Mouse (Mus musculus): Measurements from ENCODE around the gene Olfr713. TPM values are rescaled to one million over a fixed set of nuclear protein-coding genes. Genes with fewer than 3 reads are reported as not detected.

The Olfr713 gene
- not detected for total RNA-seq (2021)
- long read RNA-seq, experiment 1, result 0 reads
- long read RNA-seq, experiment 2, result 0 reads

DNA sequence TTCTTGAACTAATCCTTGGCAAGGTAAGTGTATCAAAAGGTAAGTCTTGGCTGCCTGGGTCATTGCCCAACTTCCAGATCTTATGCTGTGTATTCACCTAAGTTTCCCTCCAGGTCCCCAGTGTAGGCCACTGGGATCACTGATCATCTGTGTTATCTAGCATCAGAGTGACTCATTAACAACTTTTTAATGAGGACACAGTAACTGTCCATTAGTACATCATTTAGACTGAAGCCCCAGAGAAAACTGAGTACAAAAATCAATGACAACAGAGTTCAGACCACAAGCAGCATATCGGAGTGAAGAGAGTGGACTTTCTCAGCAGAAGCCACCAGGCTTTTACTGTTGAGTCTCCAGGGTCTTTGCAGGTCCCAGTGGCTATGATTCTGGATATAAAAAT is at the start of gene Olfr713:
TSS of gene Olfr713 (plus strand) at position 301 of the 400 bp plus-strand sequence.
- DNase-seq (ENCODE audit: low spot score in 2 of 2), result no peak

DNA sequence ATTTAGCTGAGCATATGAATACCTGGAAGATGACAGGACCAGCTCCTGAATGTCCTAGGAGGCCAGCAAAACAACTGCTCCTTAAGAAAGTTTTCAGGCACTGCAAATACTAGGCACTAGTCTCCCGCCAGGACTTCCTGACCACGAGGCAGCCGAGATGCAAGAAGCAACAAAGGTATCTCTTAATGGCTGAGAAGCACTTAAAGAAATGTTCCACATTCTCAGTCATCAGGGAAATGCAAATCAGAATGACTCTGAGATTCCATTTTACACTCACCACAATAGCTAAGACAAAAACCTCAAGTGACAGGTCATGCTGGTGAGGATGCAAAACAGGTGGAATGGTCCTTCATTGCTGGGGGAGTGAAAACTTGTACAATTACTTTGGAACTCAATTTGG is 45.7 kb upstream of the Olfr713 start:
- DNase-seq (ENCODE audit: low spot score in 2 of 2), result no peak

DNA sequence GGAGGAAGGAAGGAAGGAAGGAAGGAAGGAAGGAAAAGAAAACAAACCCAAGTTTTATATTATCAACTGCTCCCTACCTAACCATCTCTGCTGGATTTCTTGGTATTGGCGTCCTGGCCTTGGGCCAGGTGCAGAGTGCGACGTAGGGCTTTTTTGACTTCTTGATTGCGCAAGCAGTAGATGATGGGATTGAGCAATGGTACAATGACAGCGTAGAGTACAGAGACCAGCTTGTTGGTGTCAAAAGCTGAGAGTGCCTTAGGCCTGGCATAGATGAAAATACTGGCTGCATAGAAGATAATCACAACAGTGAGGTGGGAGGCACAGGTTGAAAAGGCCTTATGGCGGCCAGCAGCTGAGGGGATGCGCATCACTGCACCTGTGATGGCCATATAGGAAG is 30.2 kb upstream of the Olfr713 start:
- no peak for DNase-seq (ENCODE audit: low spot score in 2 of 2)

DNA sequence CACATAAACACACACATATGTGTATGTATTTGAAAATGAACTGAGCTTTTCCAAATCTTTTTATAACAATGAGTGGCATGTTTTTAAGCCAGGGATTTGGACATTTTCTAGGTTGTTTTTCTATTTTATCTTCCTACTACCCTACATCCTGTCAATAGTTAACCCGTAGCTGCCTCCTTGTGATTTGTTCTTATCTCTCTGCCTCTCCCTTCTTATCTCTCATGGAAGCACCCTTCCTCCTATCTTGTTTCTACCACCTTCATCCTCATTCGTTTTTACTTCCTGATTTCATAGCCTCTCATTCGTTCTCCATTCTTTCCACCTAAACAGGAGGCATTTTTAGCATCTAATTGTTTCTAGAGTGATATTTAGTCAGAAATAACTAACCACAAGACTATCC is 26.8 kb upstream of the Olfr713 start:
- no peak for DNase-seq (ENCODE audit: low spot score in 2 of 2)

DNA sequence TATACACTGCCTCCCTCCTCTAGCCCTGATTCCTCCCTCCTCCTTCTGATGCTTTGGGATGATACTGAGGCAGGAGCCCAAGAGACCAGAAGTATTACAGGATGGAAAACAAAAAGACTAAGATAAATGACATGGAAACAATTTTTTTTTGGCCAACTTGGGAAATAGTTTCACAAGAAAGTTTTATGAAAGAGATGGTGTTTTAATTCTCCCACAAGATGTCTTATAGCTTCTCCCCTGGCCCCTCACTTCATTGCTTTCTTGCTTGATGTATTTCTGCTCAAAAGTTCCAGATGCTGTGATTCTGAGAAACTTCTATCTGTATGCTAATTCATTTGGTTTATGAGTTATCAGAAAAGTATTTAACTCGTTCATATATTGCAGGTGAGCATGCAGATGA is 25.0 kb upstream of the Olfr713 start, which contains the start of gene Olfr2:
TSS of gene Olfr2 (minus strand) at position 101 of the 400 bp plus-strand sequence.
- DNase-seq (ENCODE audit: low spot score in 2 of 2), result no peak

DNA sequence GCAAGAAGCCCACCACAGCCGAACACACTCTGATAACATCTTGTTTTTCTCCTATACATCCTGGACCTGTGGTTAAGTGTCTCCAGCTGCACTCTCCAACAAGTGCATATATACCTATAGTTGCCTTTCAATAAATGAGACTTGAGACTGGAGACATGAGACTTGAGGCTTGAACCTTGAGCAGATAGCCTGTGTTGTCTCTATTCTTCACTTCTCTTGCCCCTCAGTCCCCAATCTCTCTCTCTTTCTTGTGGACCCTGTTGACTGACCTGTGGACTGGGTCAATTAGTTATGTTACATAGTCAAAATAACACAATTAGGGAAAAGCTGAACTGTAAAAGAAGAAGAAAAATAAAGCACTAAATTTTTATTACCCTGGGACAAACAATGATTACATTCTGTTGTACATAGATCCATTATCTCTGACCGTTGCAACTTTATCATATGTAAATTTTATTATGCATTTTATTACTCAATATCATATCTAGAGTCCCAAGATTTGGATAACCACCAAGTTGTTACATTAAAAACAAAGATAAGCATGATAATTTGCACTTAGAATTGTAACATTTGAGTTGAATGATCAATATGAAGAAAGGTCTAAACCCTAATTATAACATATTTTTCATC is 9.1 kb downstream of the Olfr713 start:
- DNase-seq (ENCODE audit: low spot score in 2 of 2), result no peak

DNA sequence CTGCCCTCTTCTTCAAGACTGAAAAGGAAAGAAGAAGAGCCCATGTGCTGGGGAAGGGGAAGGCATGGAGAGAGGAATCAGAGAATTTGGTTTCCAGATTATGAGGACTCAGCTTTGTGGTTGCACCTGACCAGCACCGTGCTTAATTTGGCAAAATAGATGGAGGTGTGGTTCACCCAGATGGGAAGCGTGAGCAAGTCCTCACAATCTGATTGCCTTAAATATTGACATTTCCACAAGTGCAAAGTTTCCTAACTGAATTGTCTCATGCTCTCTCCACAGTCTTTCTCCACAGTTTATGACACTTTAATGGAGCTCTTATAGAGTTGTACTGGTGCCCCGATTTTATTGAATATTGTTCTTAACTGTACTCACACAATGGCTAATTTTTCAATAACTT is 12.2 kb downstream of the Olfr713 start:
- no peak for DNase-seq (ENCODE audit: low spot score in 2 of 2)

DNA sequence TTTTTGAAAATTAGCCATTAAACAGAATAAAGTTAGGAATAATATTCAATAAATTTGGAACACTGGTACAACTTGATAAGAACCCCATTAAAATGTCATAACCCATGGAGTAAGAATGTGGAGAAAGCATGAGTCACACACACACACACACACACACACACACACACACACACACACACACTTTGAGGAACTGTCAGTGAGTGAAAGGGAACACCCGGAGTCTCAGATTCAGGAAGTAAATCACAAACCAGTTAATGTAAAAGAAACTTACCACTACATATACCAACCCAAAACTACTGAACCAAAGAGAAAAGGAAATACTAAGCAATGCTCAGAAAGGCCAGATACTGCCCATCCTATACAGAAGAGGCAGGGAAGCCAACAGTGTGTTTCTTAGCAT is 13.4 kb downstream of the Olfr713 start:
- DNase-seq (ENCODE audit: low spot score in 2 of 2), result no peak

DNA sequence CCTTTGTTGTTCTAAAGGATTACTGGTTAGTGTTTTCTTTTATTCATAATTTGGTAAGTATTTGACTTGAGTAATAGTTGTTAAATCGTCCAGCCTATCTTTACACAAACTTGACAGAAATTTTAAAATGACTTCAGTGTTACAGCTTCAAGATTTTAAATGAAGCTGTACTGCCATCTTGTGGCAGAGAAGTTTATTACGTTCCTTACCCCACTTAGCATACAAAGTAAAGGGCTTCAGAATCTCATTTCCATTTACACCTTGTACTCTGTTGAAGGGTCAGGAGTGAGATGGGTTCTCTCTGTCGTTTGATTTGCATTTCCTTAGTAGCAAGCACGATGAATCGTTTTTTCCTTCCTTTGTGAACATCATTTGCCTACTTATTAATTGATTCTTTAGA is 14.9 kb downstream of the Olfr713 start:
- DNase-seq (ENCODE audit: low spot score in 2 of 2), result peak; percentile 25 to 49

DNA sequence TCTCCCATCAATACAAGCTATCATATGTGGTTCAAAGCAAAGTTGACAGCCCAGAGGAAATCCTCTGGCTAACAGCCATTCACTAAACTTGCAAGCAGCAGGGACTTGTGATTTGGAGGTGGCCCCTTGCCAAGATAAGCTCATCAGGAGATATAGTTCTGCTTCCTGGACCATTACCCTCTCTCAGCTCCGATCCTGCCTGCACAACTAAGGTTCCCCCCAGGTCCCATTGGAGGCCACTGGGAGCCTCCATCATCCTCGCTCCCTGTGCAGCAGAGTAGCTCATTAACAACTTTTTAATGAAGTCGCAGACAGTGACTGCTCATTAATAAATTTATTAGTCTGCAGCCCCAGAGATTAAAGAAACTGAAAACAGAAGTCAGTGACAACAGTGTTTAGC is 16.6 kb downstream of the Olfr713 start:
- no peak for DNase-seq (ENCODE audit: low spot score in 2 of 2)

DNA sequence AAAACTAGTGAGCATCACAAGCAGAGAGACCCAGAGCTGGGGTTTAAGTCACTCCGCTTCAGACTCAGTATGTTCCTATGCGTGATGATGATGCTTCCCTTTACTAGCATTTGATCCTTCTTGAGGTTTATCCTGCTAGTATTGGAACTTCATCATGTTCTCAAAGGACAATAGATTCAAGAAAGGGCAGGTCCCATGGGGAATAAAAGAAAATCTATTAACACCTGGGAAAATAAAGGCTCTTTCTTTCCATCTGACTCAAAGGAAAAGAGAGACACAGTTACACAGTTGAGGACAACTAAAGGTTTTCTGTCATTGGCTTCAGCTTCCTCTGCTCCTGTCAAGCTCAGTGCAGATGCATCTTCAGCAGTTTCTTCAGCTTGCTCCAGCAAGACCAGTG is 39.7 kb downstream of the Olfr713 start, which contains the start of gene Olfr714:
TSS of gene Olfr714 (plus strand) at position 301 of the 400 bp plus-strand sequence.
- no peak for DNase-seq (ENCODE audit: low spot score in 2 of 2)

Other genes starting within 250 kb of the Olfr713 start
- not detected for gene Olfr699, start 238.0 kb upstream of the Olfr713 start, total RNA-seq (2021)
- not detected for gene Olfr700, start 222.3 kb upstream of the Olfr713 start, total RNA-seq (2021)
- gene Olfr701, start 217.0 kb upstream of the Olfr713 start, total RNA-seq (2021), result not detected
- gene Olfr702, start 197.3 kb upstream of the Olfr713 start, total RNA-seq (2021), result not detected
- gene Olfr703, start 187.8 kb upstream of the Olfr713 start, total RNA-seq (2021), result not detected
- not detected for gene Olfr704, start 168.0 kb upstream of the Olfr713 start, total RNA-seq (2021)
- not detected for gene Olfr705, start 154.3 kb upstream of the Olfr713 start, total RNA-seq (2021)
- not detected for gene Olfr706, start 143.0 kb upstream of the Olfr713 start, total RNA-seq (2021)
- not detected for gene Olfr707, start 129.9 kb upstream of the Olfr713 start, total RNA-seq (2021)
- gene Olfr1532-ps1, start 123.2 kb upstream of the Olfr713 start, total RNA-seq (2021), result not detected
- under 1 TPM in 1 of 2 experiments, not detected in 1; 0.07 TPM for gene Olfr709-ps1, start 99.0 kb upstream of the Olfr713 start, total RNA-seq (2021)
- gene Olfr710, start 82.9 kb upstream of the Olfr713 start, total RNA-seq (2021), result not detected
- gene Olfr6, start 67.2 kb upstream of the Olfr713 start, total RNA-seq (2021), result not detected
- not detected for gene Olfr711, start 55.7 kb upstream of the Olfr713 start, total RNA-seq (2021)
- not detected for gene Olfr2, start 25.1 kb upstream of the Olfr713 start, total RNA-seq (2021)
- gene Olfr714, start 39.8 kb downstream of the Olfr713 start, total RNA-seq (2021), result not detected
- not detected for gene Olfr17, start 62.0 kb downstream of the Olfr713 start, total RNA-seq (2021)
- not detected for gene Olfr715b, start 79.2 kb downstream of the Olfr713 start, total RNA-seq (2021)
- not detected for gene Olfr715, start 99.9 kb downstream of the Olfr713 start, total RNA-seq (2021)
- gene Olfr716, start 107.2 kb downstream of the Olfr713 start, total RNA-seq (2021), result not detected
- not detected for gene Nlrp14, start 135.8 kb downstream of the Olfr713 start, total RNA-seq (2021)
- gene Rbmxl2, start 178.3 kb downstream of the Olfr713 start, total RNA-seq (2021), result not detected

All from left cerebral cortex, adult 18-20 months (tissue).